28 mouse cellular contexts compared by ENCODE assay signal in the genomic region with DNA sequence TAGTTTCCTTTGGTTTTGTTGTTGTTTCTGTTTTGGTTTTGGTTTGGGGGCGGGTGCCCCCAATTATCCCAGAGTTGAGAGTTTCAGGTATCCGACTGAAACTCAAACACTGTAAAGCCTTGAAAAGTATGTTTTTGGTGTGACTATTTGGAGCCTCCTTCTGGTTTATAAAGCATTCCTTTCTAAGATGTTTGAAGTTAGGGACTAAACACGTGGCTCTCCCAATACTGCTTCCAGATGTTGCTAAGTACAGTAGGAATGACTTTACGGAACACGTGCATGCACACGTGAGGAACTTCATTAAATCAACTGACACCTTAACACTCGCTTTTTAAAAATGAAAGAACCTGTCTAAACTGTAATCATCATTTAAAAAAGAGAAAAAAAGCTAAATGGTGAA. TPM values are rescaled to one million over a fixed set of nuclear protein-coding genes. Genes with fewer than 3 reads are reported as not detected.
A peak's percentile ranks its signal among the peaks of the same experiment; 100 is the strongest.
DNase-seq lines count a peak whose midpoint lies in the region; ATAC-seq and TF ChIP-seq lines count a peak whose summit lies in the region.
"Had no signal": no experiment of that assay in that cellular context is flagged by ENCODE, and none has a peak within 500 bp of the region (broad histone marks: within the 10 kb centered on the region; RNA-seq: fewer than 3 reads in every experiment).

No protein-coding gene starts in this region.

- ATAC-seq in embryonic facial prominence, embryonic 11.5 days (replicated peaks; ENCODE audit: insufficient number of reproducible peaks, low FRiP score, low TSS enrichment, low read depth) = no peak
- ATAC-seq in limb, embryonic 14.5 days (ENCODE audit: low FRiP score, low read depth) = peak; percentile 57; the same call in 1 of the 2 replicates
- no peak for ATAC-seq in liver, embryonic 12.5 days
- ATAC-seq: hindbrain, embryonic 16.5 days; intestine, embryonic 15.5 days had no signal

- H3K4me3 ChIP-seq in embryonic facial prominence, embryonic 11.5 days (ENCODE audit: low read depth, low read length) = no peak overlapping the region
- H3K4me3 ChIP-seq in embryonic facial prominence, embryonic 10.5 days = no peak overlapping the region
- H3K4me3 ChIP-seq in embryonic fibroblast, embryonic 13.5 days (ENCODE audit: insufficient read depth, low read length) = no peak overlapping the region
- no peak overlapping the region for H3K4me3 ChIP-seq in limb, embryonic 14.5 days (replicated peaks; ENCODE audit: low read length)
- no peak overlapping the region for H3K4me3 ChIP-seq in liver, embryonic 12.5 days
- H3K4me3 ChIP-seq: embryonic facial prominence, embryonic 13.5 days; erythroblast, embryonic 14.5 days; forebrain, embryonic 12.5 days; forebrain, embryonic 15.5 days; heart, adult 2 months; heart, embryonic 15.5 days; hindbrain, embryonic 10.5 days; hindbrain, embryonic 13.5 days; intestine, embryonic 15.5 days had no signal

- H3K27me3 ChIP-seq in embryonic facial prominence, embryonic 11.5 days (ENCODE audit: control insufficient read depth, insufficient read depth, low read length) = no peaks in the 10 kb centered on the region
- H3K27me3 ChIP-seq in embryonic facial prominence, embryonic 10.5 days (replicated peaks; ENCODE audit: low read depth, poor library complexity, severe bottlenecking) = no peaks in the 10 kb centered on the region
- H3K27me3 ChIP-seq in limb, embryonic 14.5 days (ENCODE audit: control insufficient read depth, insufficient read depth, low read length) = no peaks in the 10 kb centered on the region
- H3K27me3 ChIP-seq in liver, embryonic 12.5 days (replicated peaks) = no peaks in the 10 kb centered on the region
- H3K27me3 ChIP-seq: embryonic facial prominence, embryonic 13.5 days; forebrain, embryonic 12.5 days; forebrain, embryonic 15.5 days; heart, embryonic 15.5 days; hindbrain, embryonic 13.5 days; intestine, embryonic 15.5 days had no signal

- H3K27ac ChIP-seq in embryonic facial prominence, embryonic 11.5 days (replicated peaks; ENCODE audit: low read depth, low read length) = no peak overlapping the region
- no peak overlapping the region for H3K27ac ChIP-seq in embryonic facial prominence, embryonic 10.5 days (replicated peaks)
- H3K27ac ChIP-seq in embryonic fibroblast, embryonic 13.5 days (ENCODE audit: insufficient read depth, low read length) = peak overlapping the region; percentile 53; the same call in 1 of the 2 replicates
- peak overlapping the region; percentile 55; the same call in 1 of the 2 replicates for H3K27ac ChIP-seq in limb, embryonic 14.5 days (replicated peaks; ENCODE audit: low read depth, low read length)
- H3K27ac ChIP-seq in liver, embryonic 12.5 days = no peak overlapping the region
- H3K27ac ChIP-seq: forebrain, embryonic 12.5 days; forebrain, embryonic 15.5 days; heart, adult 2 months; heart, embryonic 15.5 days; hindbrain, embryonic 13.5 days; intestine, embryonic 15.5 days had no signal

- peak; percentile 65 for DNase-seq in embryonic facial prominence, embryonic 11.5 days (ENCODE audit: low spot score)
- no peak for DNase-seq in embryonic facial prominence, embryonic 10.5 days (ENCODE audit: low spot score)
- peak; percentile 29 for DNase-seq in NIH3T3 (ENCODE audit: low read depth)
- DNase-seq in limb, embryonic 14.5 days (ENCODE audit: low spot score) = peak; percentile 61
- no peak for DNase-seq in urinary bladder, postnatal 36 days (ENCODE audit: low spot score in 2 of 2)
- no peak for DNase-seq in thymus, postnatal 14 days
- DNase-seq: adrenal gland, adult 8-10 months; adrenal gland, postnatal 25 days; cerebellum, adult 18-20 months; cerebellum, adult 9-10 months; cerebellum, postnatal 14 days; gastrocnemius, postnatal 10 days; gastrocnemius, postnatal 36 days; heart, adult 2 months; heart, postnatal 10 days; heart, postnatal 36 days had no signal

- no peak overlapping the region for H3K9ac ChIP-seq in embryonic facial prominence, embryonic 11.5 days (replicated peaks; ENCODE audit: low read length)
- no peak overlapping the region for H3K9ac ChIP-seq in limb, embryonic 14.5 days (ENCODE audit: low read depth, low read length, severe bottlenecking)
- no peak overlapping the region for H3K9ac ChIP-seq in liver, embryonic 12.5 days
- H3K9ac ChIP-seq: embryonic facial prominence, embryonic 13.5 days; forebrain, embryonic 12.5 days; forebrain, embryonic 15.5 days; heart, embryonic 15.5 days; hindbrain, embryonic 13.5 days; intestine, embryonic 15.5 days had no signal

- TF ChIP-seq CTCF in embryonic fibroblast, embryonic 13.5 days (IDR thresholded peaks at IDR 0.05; ENCODE audit: borderline replicate concordance, insufficient read depth, low read length) = no peak

- H3K9me3 ChIP-seq in embryonic facial prominence, embryonic 11.5 days (replicated peaks; ENCODE audit: control insufficient read depth, low read length) = no peaks in the 10 kb centered on the region
- no peaks in the 10 kb centered on the region for H3K9me3 ChIP-seq in embryonic facial prominence, embryonic 10.5 days
- no peaks in the 10 kb centered on the region for H3K9me3 ChIP-seq in limb, embryonic 14.5 days (ENCODE audit: control insufficient read depth, low read length)
- no peaks in the 10 kb centered on the region for H3K9me3 ChIP-seq in liver, embryonic 12.5 days (replicated peaks)
- H3K9me3 ChIP-seq: embryonic facial prominence, embryonic 13.5 days; forebrain, embryonic 12.5 days; forebrain, embryonic 15.5 days; heart, embryonic 15.5 days; hindbrain, embryonic 10.5 days; hindbrain, embryonic 13.5 days; intestine, embryonic 15.5 days had no signal

- no peaks in the 10 kb centered on the region for H3K4me1 ChIP-seq in embryonic facial prominence, embryonic 11.5 days (ENCODE audit: control insufficient read depth, insufficient read depth, low read length)
- H3K4me1 ChIP-seq in embryonic facial prominence, embryonic 10.5 days = peaks cover 11% of the 10 kb centered on the region
- H3K4me1 ChIP-seq in embryonic fibroblast, embryonic 13.5 days (ENCODE audit: control insufficient read depth, insufficient read depth, low read length) = peaks cover 3% of the 10 kb centered on the region; the same call in 1 of the 2 replicates
- peaks cover 4% of the 10 kb centered on the region for H3K4me1 ChIP-seq in limb, embryonic 14.5 days (ENCODE audit: control insufficient read depth, insufficient read depth, low read length)
- no peaks in the 10 kb centered on the region for H3K4me1 ChIP-seq in liver, embryonic 12.5 days
- H3K4me1 ChIP-seq: heart, embryonic 15.5 days; hindbrain, embryonic 13.5 days; intestine, embryonic 15.5 days had no signal

- no peak for TF ChIP-seq POLR2A in embryonic fibroblast, embryonic 13.5 days (IDR thresholded peaks at IDR 0.05; ENCODE audit: low read depth, low read length)
- TF ChIP-seq POLR2A in limb, embryonic 14.5 days (IDR thresholded peaks at IDR 0.05; ENCODE audit: borderline replicate concordance, extremely low read depth, insufficient read depth, insufficient read length) = no peak

- WGBS in embryonic facial prominence, embryonic 11.5 days = 47% methylated on average over 7 of the region's 7 CpGs
- WGBS in embryonic facial prominence, embryonic 10.5 days = 62% methylated on average over 7 of the region's 7 CpGs
- 19% methylated on average over 7 of the region's 7 CpGs for WGBS in limb, embryonic 14.5 days
- 70% methylated on average over 7 of the region's 7 CpGs for WGBS in liver, embryonic 12.5 days (ENCODE audit: insufficient replicate concordance)

- no peak overlapping the region for H3K4me2 ChIP-seq in embryonic facial prominence, embryonic 11.5 days (ENCODE audit: low read depth, low read length)
- H3K4me2 ChIP-seq in limb, embryonic 14.5 days (replicated peaks; ENCODE audit: low read depth, low read length, severe bottlenecking) = no peak overlapping the region
- H3K4me2 ChIP-seq in liver, embryonic 12.5 days = no peak overlapping the region
- H3K4me2 ChIP-seq: embryonic facial prominence, embryonic 13.5 days; forebrain, embryonic 12.5 days; forebrain, embryonic 15.5 days; heart, embryonic 11.5 days; heart, embryonic 15.5 days; hindbrain, embryonic 13.5 days; intestine, embryonic 15.5 days had no signal

- no peaks in the 10 kb centered on the region for H3K36me3 ChIP-seq in embryonic facial prominence, embryonic 11.5 days (replicated peaks; ENCODE audit: control insufficient read depth, insufficient read depth, low read depth, low read length)
- H3K36me3 ChIP-seq in embryonic facial prominence, embryonic 10.5 days (replicated peaks) = no peaks in the 10 kb centered on the region
- H3K36me3 ChIP-seq in limb, embryonic 14.5 days (ENCODE audit: control insufficient read depth, insufficient read depth, low read length) = no peaks in the 10 kb centered on the region
- no peaks in the 10 kb centered on the region for H3K36me3 ChIP-seq in liver, embryonic 12.5 days
- H3K36me3 ChIP-seq: embryonic facial prominence, embryonic 13.5 days; forebrain, embryonic 12.5 days; forebrain, embryonic 15.5 days; heart, embryonic 15.5 days; hindbrain, embryonic 10.5 days; hindbrain, embryonic 13.5 days; intestine, embryonic 15.5 days had no signal

RNA-seq across cellular contexts. Expression of a gene that starts 4.9 kb away (rescaled TPM):
- not detected in 2 replicates for polyA plus RNA-seq in embryonic facial prominence, embryonic 11.5 days (2014; fragmentation: Nextera tagmentation; extraction: Ambion mirVana)
- not detected in 2 replicates for polyA plus RNA-seq in embryonic facial prominence, embryonic 10.5 days (2016; fragmentation: Nextera tagmentation; extraction: Ambion mirVana)
- not detected in 2 replicates for polyA plus RNA-seq in embryonic fibroblast, embryonic 13.5 days (2011; ENCODE audit: insufficient read length, low read depth, missing spikeins)
- 0.03 and 0.04 TPM in 2 replicates for polyA plus RNA-seq in limb, embryonic 14.5 days (2012; rRNA removed)
- not detected in 2 replicates for polyA plus RNA-seq in limb, embryonic 14.5 days (2014; fragmentation: Nextera tagmentation; extraction: Ambion mirVana)
- not detected in 2 replicates for polyA plus RNA-seq in liver, embryonic 12.5 days (2016; fragmentation: Nextera tagmentation; extraction: Ambion mirVana)
- polyA plus RNA-seq: embryonic facial prominence, embryonic 13.5 days; erythroblast, embryonic 14.5 days; forebrain, embryonic 12.5 days; forebrain, embryonic 15.5 days; heart, adult 2 months; heart, embryonic 11.5 days; heart, embryonic 15.5 days; hindbrain, embryonic 10.5 days; hindbrain, embryonic 13.5 days; hindbrain, embryonic 16.5 days; intestine, embryonic 15.5 days had no signal

Comparison
In these comparisons a context has a peak if more than half of its experiments do, and no peak if none do; other contexts are left out.
1. DNase-seq: peak in embryonic facial prominence, embryonic 11.5 days (single experiment), NIH3T3 (single experiment) and limb, embryonic 14.5 days (single experiment); none in embryonic facial prominence, embryonic 10.5 days (single experiment), urinary bladder, postnatal 36 days (0 of 2) and thymus, postnatal 14 days (single experiment).
2. H3K27ac ChIP-seq: peak in embryonic fibroblast, embryonic 13.5 days (single experiment) and limb, embryonic 14.5 days (single experiment); none in embryonic facial prominence, embryonic 11.5 days (single experiment), embryonic facial prominence, embryonic 10.5 days (single experiment) and liver, embryonic 12.5 days (single experiment).